Mouse (Mus musculus) left cerebral cortex, postnatal 36 days (tissue): ENCODE results near the gene Gm5678. TPM values are rescaled to one million over a fixed set of nuclear protein-coding genes. Genes with fewer than 3 reads are reported as not detected.

Experiments
- DNase-seq, 2 experiments: peaks; one replicate each; pipeline ENCODE4 v3.0.0; 2021 to 2022; ENCODE audit warnings: low spot score in 2 of 2, mixed read lengths in 1 of 2
- intact Hi-C: fragments of 180-260 bp; cut with DNase I; formaldehyde crosslinking; loops from one replicate; pipeline ENCODE4 v1.15.1; 2025
- total RNA-seq, 2 experiments: library from RNA; stranded (reverse); gene quantifications; 2 replicates each; pipeline ENCODE4 v1.2.3; 2021

The Gm5678 gene
- total RNA-seq, result 1 to 10 TPM; 3.1 to 3.9 TPM

- DNase-seq, result peak; percentile 49 to 70
- intact Hi-C loops, result no loop called here
Measured at GRCm38 (mm10) chr16:93627761-93628400, at the start of gene Gm5678. Gene Gm5678, plus strand, starts transcription at chr16:93628097.

- no peak for DNase-seq
- intact Hi-C loops, result loop anchor here (5.0 kb wide), 1 partner anchor 121 kb away; no protein-coding TSS in a partner anchor
Measured at GRCm38 (mm10) chr16:93578346-93579005, 49.4 kb upstream of the Gm5678 start.

GRCm38 (mm10) chr16:93581125-93581524 lies 46.8 kb upstream of the Gm5678 start:
- intact Hi-C loops, result no loop called here
- no peak for DNase-seq

GRCm38 (mm10) chr16:93584976-93585702 lies 42.8 kb upstream of the Gm5678 start:
- intact Hi-C loops, result no loop called here
- no peak for DNase-seq

- no peak for DNase-seq
- intact Hi-C loops, result no loop called here
Measured at GRCm38 (mm10) chr16:93585703-93586205, 42.1 kb upstream of the Gm5678 start.

GRCm38 (mm10) chr16:93586382-93586781 lies 41.5 kb upstream of the Gm5678 start:
- intact Hi-C loops, result no loop called here
- no peak for DNase-seq

GRCm38 (mm10) chr16:93588281-93588680 lies 39.6 kb upstream of the Gm5678 start:
- intact Hi-C loops, result no loop called here
- DNase-seq, result no peak

GRCm38 (mm10) chr16:93590915-93591314 lies 37.0 kb upstream of the Gm5678 start:
- intact Hi-C loops, result no loop called here
- DNase-seq, result no peak

- intact Hi-C loops, result no loop called here
Measured at GRCm38 (mm10) chr16:93591450-93592430, 36.2 kb upstream of the Gm5678 start.

GRCm38 (mm10) chr16:93592711-93593110 lies 35.2 kb upstream of the Gm5678 start:
- no peak for DNase-seq
- intact Hi-C loops, result no loop called here

More at GRCm38 (mm10) chr16:93591450-93592430, 36.2 kb upstream of the Gm5678 start:
- DNase-seq, result no peak

GRCm38 (mm10) chr16:93593406-93593805 lies 34.5 kb upstream of the Gm5678 start:
- intact Hi-C loops, result no loop called here
- no peak for DNase-seq

GRCm38 (mm10) chr16:93594448-93594847 lies 33.4 kb upstream of the Gm5678 start:
- intact Hi-C loops, result no loop called here
- no peak for DNase-seq

GRCm38 (mm10) chr16:93595766-93596165 lies 32.1 kb upstream of the Gm5678 start:
- DNase-seq, result no peak
- intact Hi-C loops, result no loop called here

- intact Hi-C loops, result no loop called here
Measured at GRCm38 (mm10) chr16:93596807-93597206, 31.1 kb upstream of the Gm5678 start.

GRCm38 (mm10) chr16:93597551-93597950 lies 30.3 kb upstream of the Gm5678 start:
- intact Hi-C loops, result no loop called here
- no peak for DNase-seq

More at GRCm38 (mm10) chr16:93596807-93597206, 31.1 kb upstream of the Gm5678 start:
- DNase-seq, result no peak

- DNase-seq, result no peak
Measured at GRCm38 (mm10) chr16:93599461-93599860, 28.4 kb upstream of the Gm5678 start.

GRCm38 (mm10) chr16:93603439-93604212 lies 24.3 kb upstream of the Gm5678 start, which contains the start of gene Setd4:
Gene Setd4, minus strand, starts transcription at chr16:93604063.
- intact Hi-C loops, result loop anchor here (10.0 kb wide), 1 partner anchor 181 kb away; no protein-coding TSS in a partner anchor
- peak; percentile 95 to 96 for DNase-seq

More at GRCm38 (mm10) chr16:93599461-93599860, 28.4 kb upstream of the Gm5678 start:
- intact Hi-C loops, result no loop called here

GRCm38 (mm10) chr16:93604481-93604969 lies 23.4 kb upstream of the Gm5678 start:
- intact Hi-C loops, result loop anchor here (10.0 kb wide), 1 partner anchor 180 kb away; no protein-coding TSS in a partner anchor
- peak; percentile 30 to 33 for DNase-seq
